Mouse (Mus musculus): ENCODE measurements at regions not wholly inside any gene's neighbourhood (a gene's known extent, or its start where the extent isn't known, plus 50 kb on each side); places are given as distances from the start of the nearest gene placed in this dataset.
"Not testable (repeated sequence)": the region's sequence is repeated elsewhere in the genome, so short reads cannot be mapped to it uniquely, and the experiment has no call there.

DNA sequence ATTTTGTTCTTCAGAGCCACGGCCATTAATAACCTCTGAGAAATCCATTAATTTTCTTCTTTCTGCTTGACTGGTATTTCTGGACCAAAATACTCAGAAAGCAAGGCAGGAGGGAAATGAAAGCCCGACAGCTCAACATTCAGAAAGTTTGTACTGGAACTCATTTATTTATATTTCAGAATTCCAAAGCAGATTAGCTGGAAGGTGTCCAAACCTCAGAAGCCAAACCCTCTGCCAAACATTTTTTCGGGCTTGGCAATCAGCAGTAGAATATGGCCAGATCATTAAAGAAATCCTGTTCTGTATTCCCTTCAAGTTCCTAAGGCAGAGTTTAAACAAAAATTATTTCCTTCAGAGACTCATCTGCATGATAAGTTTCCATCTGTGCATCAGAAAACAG, 450.4 kb upstream of the Tbl1xr1 start:
- DNase-seq = peak; percentile 25

DNA sequence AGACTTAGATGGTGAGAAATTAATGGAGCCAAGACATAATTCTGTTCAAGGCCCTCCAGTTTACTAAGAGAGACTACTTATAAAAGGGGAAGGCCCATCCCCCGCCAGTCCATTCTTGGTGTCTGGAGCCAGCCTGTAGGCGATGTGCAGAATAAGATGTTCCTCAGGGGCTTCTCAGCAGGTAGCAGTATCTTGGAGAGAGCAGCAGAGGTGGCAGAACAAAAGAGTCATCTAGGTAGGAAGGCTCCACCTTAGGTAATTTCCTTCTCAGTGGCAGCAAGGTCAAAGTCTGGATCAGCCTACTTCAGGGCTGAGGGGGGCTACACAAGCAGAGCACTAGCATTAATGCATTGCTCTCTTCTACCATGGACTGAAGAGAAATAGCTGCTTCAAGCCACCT, 449.4 kb upstream of the Tbl1xr1 start:
- DNase-seq = not testable (repeated sequence)

DNA sequence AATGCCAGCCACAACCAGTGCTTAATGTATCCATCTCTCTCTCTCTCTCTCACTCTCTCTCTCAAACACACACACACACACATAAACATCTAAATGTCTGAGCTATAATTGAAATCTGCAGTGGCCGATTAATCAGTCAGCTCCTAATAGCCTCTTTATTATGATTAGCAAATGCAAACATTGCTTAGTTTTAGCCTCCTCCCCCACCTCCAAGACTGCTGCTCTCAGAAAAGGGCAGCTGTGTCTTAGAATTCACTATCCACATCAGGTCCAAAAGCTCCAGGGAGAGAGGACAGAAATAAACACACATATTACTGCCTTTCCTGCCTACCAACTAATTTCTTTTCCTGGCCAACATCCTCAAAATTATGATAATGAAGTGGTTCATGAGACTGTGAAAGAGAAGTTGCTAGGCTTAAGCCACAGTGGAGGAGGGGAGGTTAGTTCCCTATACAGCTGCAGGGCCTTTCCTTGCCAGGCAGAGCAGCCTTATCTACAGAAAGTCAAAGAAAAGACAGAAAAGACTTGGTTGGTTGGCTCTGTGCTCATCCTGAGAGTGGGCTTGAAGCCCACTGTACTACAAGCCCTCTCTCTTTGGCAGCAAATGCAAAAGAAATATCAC, 442.7 kb upstream of the Tbl1xr1 start:
- no peak for DNase-seq

DNA sequence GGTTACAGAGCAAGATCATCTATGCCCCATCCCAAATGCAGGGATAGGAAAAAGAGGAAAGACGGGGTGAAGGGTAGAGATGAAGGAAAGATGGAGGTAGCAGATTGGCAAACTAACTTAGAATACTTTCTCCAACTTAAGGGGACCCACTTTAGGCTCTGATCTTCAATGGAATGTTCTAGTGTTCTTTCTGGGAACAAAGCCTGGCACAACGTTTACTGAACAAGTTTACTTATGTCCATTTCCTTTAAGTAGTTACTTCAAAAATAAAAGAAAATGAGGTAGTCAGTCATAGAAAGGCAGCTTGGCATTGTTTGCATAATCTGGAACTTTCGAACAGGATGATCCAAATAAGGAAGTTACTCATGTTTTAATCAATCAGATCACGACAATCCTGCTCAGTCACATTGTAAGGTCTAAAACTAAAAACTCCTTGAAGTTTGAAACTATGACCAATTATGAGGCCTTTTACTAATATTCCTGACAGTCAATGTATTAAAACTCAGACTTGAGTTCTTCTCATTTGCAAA, 441.7 kb upstream of the Tbl1xr1 start:
- DNase-seq = no peak

DNA sequence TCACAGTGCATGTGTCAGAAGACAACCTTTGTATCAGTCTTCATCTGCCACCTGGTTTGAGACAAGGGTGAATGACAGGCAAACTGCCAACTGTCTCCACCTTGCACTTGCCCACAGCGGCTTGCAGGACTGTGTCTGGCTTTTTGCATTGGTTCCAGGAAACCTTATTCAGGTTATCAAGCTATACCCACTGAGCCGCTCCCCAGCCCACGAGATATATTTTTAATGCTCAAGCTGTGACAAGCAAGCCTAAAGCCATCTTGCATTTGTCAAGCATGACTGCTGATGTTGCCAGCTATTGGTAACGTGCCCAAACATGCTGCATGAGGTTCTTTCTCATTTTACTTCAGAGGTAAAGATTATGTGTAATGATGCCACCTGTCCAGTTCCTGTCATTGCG, 437.6 kb upstream of the Tbl1xr1 start:
- no peak for DNase-seq

DNA sequence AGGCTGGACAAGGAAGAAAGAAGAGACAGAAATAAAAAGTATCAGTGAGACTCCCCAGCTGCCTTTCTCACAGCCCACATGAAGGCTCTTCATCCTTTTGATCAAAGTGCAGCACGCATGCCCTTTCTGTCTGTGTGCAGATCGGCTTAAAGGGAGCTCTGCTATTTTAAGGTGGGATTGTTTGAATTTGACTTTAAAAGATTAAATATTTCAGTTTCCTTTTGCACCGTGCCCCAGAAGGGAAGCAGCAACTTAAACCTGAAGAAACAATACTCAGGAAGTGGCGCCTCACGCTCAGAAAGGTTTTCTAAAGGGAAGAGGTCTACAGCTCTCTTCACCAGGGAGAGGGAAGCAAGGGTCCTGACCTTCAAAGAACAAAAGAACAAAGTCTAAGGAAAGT, 436.9 kb upstream of the Tbl1xr1 start:
- DNase-seq = no peak

DNA sequence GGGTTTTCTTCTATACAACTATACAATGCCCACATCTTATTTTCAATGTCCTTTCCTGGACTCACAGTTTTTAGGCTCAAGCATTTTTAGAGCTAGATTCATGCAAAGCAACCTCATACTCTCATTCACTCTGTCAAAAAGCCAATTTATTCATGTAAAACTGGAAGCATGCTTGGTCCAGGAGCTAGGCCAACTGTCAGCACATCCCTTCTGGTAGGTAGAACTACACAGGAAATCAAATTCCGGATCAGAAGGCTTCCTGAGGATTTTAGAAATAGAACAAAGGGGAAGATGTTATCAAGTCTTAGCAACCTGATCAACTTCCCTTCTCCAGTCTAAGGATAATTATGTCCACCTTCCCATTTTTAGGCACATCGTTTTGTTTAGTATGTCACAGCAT, 432.4 kb upstream of the Tbl1xr1 start:
- no peak for DNase-seq

DNA sequence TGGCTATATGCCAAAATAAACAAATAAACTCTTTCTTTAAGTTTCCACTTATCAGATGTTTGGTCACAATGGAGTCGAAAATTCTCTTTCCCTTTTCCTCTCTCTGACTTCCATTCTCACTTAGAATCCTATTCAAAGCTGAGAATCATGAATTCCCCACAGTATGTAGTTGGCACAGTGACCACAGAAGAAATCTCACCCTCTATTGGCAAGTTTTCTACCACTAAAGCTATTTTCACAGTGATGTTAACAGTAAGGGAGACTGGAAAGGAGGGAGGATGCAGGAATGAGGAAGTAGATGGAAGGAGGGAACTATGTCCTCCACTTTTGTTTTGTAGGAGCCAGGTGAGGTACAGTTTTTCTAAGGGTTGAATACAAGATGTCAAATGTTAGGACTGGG, 431.2 kb upstream of the Tbl1xr1 start:
- no peak for DNase-seq

DNA sequence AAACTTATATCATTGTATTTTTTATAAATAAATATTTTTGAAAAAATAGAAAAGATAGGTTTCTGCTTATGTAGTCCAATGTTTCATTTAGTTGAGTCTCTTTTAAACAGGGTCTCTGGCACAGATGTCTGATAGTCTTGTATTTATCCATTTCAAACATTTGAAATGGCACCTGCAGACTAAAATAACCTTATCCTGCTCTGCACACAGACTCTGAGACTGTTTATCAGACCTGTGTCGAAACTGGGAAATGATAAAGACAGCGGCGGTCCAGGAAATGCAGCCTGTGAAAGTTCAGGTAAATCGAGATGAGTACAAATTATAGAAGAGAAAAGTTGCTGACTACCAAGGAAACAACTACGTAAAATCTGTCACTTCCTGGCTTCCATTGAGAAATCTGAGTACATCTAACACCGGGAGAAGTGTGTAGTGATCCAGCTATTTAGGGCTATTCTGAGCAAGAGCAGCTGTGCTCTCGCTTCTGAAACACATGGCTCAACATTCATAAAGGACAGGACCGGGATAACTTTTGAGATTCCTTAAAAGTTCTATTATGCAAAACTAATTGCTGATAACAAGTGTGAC, 426.5 kb upstream of the Tbl1xr1 start:
- DNase-seq = no peak

DNA sequence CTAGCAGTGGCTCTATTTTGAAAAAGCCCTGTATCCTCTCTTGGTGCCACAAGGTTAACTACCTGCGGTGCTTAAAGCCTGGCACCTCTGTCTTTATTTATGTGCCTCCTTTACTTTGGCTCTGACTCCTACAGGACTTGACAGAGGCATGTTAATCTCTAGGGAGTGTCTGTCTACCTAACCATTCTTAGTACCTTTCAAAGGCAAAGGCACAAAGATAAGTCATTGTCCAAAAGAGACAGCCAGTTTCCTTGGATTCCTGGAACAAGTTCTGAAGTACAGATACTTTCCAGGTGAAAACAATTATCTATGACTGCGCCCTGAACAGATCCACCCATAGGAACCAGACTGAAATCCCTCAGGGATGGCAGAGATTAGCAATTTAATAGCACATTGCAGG, 421.2 kb upstream of the Tbl1xr1 start:
- no peak for DNase-seq

DNA sequence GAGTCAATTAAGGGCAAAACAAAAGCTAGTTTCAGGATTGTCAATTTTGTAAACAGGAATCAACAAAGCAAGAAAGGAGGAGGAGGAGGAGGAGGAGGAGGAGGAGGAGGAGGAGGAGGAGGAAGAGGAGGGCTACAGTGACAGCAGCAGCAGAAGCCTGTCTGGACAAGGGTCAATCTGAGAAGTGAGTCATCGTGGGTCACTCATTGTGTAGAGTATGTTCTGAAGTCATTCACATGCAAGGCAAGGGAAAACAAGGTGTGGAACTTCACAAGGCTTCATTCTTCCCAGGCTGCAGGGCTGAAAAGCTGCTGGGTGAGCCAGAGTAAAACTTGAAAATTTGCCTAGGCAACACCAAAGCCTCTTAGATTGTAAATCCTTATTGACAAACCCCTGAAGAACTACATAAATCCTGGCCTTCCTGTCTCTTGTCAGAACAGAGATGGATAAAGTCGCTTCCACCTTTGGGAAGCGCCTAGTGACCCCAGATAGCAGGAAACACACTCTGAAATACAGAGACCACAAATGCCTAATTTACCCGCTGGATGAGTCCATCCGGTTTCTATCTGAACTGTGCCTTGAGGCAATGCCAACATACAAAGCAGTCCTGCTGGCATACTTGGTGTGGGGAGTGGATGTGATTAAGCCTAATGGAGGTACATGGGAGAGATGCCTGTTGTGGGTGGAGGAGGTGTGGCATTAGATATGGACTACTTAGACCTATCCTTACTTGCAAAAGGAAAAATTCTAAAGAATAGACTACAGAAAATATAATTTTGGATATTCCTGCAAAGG, 408.9 kb upstream of the Tbl1xr1 start:
- peak; percentile 12 for DNase-seq

DNA sequence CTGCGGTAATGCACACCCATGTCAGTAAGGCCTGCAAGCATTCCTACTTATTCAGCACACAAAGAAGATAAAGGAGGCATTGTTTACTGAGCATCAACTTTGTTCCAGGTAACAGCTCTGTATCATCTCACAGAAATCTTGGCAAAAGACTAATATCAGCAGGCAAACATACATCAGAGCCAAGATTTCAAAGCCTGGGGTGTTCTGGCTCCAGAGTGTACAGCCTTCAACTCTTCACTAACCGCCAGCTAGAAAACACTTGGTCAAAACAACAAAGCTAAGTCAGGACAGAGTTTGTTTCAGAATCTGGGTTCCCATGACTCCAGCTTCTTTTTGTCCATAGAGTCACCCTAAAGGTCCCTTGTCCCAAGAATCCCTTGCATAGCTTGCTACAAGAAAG, 404.6 kb upstream of the Tbl1xr1 start:
- DNase-seq = no peak

DNA sequence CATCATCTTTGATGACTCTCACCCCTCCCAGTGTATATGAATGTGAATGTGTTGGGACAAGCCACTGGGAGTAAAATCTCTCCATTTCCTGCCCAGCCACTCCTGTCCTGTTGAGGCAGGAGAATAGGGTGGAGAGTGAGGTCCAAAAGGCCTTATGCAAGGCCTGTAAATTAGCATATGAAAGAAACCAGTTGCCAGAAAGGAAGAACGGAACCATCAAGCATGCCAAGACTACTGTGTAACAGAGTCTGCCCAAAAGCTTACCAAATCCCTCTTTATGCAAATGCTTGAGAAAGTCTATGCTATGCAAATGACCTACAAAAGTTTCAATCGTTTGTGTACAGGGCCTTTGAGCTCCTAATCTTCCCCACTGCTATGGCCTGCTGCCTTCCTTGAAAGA, 404.0 kb upstream of the Tbl1xr1 start:
- DNase-seq = no peak

DNA sequence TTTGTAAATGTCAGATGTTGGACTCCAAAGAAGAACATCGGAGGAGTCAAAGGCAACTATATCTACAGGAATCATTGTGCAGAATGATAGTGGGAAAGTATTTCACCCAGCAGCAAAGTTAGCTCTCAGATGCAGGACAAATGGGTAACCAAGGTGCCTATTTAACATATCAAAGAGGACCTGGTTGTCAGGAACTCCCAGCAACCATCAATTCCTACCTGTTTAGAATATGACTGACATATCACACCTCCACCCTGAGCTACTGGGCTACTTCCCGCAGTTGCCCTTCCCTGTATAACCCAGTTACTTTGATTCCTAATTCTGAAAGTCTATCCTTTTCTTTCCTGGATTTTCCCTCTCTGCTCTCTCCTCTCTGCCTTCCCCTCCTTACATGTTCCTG, 403.0 kb upstream of the Tbl1xr1 start:
- DNase-seq = no peak

DNA sequence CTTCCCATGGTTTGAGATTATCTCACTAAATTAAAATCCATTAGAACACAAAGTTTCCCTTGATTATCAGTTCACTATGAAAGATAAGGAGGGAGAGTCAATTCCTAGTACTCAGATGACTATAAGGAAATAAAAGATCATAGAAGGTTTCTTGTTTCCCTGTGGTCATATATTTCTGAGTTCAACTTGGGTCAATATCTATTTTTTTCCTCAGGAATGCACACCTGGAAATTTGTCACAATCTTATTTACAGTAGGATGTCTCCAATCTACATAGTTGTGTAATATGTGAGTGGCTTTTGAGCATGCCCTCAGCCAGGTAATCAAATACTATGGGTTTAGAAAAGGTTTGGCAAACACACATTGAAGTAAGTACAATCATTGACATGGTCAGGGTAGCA, 398.2 kb upstream of the Tbl1xr1 start:
- DNase-seq = no peak

DNA sequence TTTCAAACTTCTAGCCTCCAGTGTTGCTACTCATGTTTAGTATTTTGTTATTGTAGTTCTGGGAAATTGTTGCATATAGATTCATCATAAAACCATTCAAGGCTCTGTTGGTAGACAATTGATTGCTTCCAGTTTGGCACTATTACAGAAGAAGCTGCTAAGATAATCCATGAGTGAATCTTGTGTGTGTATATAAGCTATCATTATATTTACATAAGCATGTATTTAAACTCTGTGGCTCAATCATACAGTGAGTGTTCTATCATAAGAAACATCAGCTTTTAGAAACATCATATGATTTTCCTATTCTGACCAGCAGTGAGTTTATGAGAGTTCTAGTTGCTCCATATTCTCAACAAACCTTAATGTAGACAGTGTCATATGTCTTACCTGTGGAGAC, 397.7 kb upstream of the Tbl1xr1 start:
- DNase-seq = no peak

DNA sequence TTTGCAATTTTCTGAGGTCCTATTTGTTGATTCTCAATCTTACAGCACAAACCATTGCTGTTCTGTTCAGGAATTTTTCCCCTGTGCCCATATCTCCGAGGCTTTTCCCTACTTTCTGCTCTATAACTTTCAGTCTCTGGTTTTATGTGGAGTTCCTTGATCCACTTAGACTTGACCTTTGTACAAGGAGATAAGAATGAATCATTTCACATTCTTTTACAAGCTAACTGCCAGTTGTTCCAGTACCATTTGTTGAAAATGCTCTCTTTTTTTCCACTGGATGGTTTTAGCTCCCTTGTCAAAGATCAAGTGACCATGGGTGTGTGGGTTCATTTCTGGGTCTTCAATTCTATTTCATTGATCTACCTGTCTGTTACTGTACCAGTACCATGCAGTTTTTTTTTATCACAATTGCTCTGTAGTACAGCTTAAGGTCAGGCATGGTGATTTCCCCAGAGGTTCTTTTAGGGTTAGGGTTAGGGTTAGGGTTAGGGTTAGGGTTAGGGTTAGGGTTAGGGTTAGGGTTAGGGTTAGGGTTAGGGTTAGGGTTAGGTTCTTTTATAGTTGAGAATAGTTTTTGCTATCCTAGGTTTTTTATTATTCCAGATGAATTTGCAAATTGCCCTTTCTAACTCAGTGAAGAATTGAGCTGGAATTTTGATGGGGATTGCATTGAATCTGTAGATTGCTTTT, 378.3 kb upstream of the Tbl1xr1 start:
- not testable (repeated sequence) for DNase-seq

DNA sequence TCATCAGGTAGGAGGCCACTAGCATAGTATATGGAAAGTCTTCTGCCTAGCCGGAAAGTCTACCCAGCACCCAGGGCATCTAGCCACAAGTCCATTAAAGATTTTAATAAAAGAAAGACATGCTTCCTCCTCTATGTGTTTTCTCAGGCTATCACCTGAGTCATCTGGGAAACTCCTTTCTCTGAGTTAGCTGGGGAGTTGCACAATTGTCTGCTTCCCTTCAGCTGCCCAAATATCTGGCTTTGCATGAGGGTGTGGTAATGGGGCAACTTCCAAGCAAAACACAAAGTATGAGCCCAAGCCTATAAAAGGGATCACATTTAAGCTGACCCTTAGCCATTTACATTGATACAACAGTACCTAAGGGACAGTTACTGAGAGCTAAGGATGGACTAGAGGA, 376.9 kb upstream of the Tbl1xr1 start:
- DNase-seq = peak; percentile 5

DNA sequence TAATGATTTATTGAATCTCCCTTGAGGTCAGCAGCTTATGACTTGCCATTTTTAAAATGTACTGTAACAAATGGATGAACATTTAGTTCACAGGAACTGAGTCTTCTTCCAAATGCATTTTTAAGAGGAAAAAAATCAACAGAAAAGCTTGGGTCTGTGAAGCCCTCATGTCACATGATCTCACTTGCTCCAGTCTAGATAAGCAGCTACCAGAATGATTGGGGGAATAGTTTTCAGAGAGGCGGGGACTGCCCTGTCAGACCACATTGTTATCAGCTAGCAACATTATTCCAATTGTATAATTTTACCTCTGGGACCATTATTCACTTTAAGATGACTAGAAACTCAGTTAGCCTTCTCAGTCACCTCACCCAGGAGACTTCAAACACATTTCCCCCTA, 376.1 kb upstream of the Tbl1xr1 start:
- DNase-seq = no peak

DNA sequence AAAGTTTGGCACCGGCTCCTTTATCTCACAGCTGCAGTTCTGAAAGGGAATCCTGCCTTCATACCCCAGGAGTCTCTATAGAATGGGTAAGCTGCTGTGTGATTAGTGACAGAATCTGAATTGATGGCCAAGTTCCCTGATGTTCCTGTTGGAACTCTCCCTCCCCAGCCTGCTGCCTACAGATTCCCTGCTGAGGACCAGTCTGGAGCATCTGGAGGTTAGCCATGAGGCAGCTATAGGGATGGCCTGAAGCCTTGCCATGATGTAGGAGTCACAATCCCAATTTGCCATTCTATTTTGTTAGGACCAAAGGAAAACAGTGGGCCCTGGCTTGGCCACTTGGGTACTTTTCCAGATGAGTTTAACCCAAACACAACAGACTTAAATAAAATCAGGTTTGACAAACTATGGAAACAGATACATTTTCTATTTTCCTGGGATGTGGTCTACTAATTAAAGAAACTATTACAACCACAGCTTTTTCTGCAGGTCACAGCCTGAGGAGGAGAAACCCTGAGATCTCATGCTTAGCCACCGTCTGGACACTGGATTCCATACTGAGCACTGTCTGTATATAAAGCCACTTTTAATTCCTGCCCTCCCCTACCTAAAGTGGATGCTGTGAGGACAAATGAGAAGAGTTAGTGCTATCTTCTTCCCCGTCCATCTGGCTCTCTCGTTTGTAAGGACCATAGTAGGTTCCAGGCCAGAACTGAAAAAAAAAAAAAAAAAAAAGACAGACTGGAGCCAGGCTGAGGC, 349.5 kb upstream of the Tbl1xr1 start:
- no peak for DNase-seq

DNA sequence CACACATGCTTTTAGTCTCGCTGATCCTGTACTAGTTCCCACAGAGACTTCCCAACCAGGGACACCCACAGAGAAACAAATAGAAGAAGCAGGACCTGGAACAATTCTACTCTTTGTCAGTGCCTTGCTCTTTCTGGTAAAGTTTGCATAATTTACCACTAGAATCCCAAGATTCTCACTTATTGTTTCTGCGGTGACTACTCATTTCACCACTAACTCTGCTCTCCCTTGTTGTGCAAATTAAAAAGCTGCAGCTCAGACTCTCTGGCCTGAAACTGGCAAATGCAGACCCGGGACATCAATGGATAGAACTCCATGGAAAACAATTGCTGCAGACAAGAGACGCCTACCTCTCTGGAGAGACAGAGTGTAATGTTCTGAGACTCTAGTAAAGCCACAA, 348.4 kb upstream of the Tbl1xr1 start:
- no peak for DNase-seq

DNA sequence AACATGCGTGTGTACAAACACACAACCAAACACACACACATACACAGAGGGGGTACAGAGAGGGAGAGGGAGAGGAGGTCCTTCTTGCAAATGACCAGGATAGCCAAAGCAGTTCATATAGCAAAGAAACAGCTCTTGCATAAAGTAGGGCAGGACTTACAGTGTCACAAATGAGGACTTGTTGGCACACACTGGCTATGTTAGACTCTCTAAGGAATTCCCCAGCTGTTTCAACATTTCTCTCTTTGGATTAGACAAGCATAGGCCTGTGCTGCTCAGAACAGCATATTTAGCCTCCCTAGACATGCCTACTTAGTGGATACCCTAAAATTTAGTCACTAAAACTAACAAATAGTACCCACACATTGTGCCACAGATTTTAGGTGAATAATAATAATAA, 347.1 kb upstream of the Tbl1xr1 start:
- DNase-seq = no peak
